Mouse (Mus musculus): Measurements from ENCODE around the gene Mpv17l. TPM values are rescaled to one million over a fixed set of nuclear protein-coding genes. Genes with fewer than 3 reads are reported as not detected.
"Not testable (repeated sequence)": the region's sequence is repeated elsewhere in the genome, so short reads cannot be mapped to it uniquely, and the experiment has no call there.

The Mpv17l gene
- 1 to 10 TPM in 1 of 2 experiments, under 1 TPM in 1; 0.69 to 1.0 TPM for total RNA-seq (2021)
- long read RNA-seq, experiment 1, partial matches to known transcripts = 0 of 2 reads
- long read RNA-seq, experiment 1, other reads (novel, unspliced or antisense) = 2 of 2 reads
- long read RNA-seq, experiment 2, partial matches to known transcripts = 0 of 5 reads
- long read RNA-seq, experiment 2, other reads (novel, unspliced or antisense) = 2 of 5 reads

DNA sequence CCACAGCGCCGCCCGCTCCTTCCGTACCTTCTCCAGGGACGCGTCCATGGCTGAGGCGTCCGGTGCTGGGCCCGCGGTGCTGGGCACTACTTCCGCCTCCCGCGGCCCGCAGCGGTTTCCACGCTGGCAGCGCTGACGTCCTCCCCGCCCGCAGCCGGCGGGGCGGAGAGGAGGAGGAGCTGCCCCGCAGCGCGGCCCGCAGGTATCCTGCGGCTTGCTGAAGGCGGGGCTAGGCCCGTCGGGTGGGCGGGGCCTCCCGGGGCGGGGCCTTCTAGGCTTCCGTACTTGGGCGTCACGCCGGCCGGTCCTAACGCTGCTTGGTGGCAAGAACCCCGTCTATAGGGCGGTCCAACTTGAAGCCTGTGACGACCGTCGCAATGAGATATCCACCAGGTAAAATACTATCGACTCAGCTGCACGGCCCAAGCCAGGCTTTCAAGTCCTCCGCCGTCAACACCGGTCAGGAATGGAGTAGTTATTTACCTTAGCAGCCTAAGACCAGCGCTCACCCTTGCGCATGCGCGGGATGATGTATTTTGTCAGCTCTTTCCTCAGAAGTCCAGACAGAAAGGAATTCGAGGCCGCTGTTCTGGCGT lies at the start of gene Mpv17l, which contains the start of gene Pdxdc1:
Gene Mpv17l (plus strand): TSS at position 274 of the 596 bp plus-strand sequence.
Gene Pdxdc1 (minus strand): TSS at position 244 of the 596 bp plus-strand sequence.
- peak; percentile 98 for DNase-seq

GRCm38 (mm10) chr16:13853886-13854285 lies 49.1 kb upstream of the Mpv17l start:
- DNase-seq = no peak

DNA sequence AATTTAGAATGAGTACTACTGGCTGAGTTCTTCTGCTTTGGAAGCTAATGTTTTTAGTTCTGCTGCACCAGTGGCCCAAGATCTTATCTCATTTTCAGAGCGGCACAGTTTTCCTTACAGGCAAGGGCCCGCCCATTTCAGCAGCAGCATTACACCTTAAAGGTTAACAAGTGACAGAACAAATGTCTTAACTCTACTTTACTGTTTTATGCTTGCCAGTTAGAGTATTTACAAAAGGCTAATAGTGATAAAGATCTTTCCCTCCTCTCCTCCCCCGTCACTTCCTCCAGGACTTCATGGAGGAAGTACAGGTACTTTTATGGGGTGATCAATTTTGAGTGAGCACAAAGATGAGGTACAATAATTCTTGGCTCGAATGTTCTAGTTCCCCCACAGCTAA lies 36.9 kb upstream of the Mpv17l start:
- DNase-seq = no peak

- DNase-seq = no peak
These were observed 36.3 kb upstream of the Mpv17l start for GRCm38 (mm10) chr16:13866616-13867015.

- DNase-seq = not testable (repeated sequence)
These were observed 35.6 kb upstream of the Mpv17l start for GRCm38 (mm10) chr16:13867406-13867805.

DNA sequence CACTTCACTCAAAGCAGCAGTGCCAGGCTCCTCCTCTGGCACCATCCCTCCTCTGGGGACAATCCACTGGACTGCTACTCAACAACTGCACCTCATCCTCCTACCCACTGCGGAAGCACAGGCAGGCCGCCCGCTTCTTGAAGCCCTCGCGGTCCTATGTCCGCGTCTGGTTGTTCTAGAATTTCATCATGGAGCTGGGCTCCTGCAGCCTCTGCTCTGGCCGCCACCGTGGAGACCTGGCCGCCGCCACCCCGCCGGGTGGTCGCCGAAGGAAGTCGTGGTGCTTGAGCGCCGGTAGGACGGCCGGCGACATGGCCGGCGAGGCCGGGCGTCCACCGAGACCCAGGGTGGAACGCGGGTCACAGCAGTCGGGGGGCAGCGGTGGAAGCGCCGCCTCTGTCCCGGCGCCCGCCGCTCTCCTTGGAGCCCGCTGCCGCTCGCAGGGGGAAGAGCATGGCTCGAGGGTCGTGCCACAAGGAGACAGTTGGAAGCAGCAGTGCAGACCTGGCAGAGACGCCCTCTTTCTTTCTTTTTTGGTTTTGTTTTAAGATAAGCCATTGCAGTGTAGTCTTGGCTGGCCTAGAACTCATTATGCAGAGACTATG lies 34.9 kb upstream of the Mpv17l start:
- DNase-seq = no peak

GRCm38 (mm10) chr16:13875483-13875882 lies 27.5 kb upstream of the Mpv17l start:
- DNase-seq = no peak

DNA sequence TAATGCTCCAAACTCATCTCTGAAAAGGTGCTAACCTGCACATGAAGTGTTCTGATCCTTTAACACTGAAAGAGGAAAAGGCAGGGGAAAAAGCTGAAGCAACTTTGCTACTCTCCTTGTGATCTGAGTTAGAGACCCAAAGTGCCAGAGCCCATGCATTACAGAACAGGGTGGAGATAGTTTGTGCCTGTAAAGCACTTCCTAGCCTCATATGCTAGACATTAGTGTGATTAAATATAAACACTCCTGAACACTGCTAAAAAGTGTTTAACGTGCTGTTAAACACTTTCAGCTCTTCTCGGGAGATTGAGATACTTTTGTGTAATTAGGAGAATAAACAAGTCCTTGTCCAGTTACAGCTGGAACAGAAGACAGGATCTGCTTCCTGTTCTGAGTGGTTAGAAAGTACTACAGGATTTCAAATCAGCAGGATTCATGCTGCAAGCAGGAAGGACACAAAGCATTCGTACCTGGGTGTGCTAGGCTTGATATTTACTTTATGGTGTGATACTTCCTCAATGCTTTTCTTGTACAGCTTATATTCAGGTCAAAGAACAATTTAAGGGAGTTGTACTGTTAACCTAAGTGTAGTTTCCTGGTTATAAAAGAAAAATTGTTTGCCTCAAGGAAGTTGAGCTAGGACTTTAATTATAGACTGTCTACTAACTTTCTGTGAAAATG lies 19.7 kb upstream of the Mpv17l start:
- no peak for DNase-seq

DNA sequence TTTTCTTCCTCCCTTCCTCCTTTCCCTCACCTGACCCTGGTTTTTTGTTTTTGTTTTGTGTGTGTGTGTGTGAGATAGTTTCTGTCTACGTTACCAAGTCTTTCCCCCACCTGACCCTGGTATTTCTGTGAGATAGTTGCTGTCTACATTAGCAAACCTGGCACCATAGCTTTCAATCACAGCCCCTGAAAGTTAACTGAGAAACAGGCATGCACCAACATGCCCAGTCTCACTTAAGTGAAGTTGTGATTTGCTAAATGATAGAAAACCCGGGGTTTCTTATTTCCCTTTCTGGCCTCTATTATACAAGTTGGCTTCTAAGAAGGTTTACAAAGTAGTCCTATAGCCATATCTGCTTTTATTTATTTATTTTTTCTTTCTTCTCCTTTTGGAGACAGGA lies 12.5 kb upstream of the Mpv17l start:
- DNase-seq = no peak

GRCm38 (mm10) chr16:13892850-13893249 lies 10.1 kb upstream of the Mpv17l start:
- DNase-seq = no peak

DNA sequence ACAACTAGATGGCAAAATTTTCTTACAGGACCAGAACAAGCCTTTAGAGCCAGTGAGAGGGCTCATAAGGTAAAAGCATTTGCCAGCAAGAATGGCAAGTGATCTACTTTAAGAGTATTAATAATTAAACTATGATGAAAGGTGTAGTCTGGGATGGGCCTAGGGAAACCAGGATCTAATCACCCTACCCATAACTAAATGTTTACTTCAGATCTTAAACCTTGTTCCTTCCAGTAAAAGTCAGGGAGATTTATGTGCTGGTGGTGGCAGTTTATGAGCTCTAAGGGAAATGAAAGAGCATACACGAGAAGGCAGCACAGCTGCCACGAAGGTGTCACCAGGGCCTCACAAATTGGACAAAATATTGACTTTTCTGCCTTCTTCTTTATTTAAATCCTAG lies 8.9 kb upstream of the Mpv17l start:
- no peak for DNase-seq

DNA sequence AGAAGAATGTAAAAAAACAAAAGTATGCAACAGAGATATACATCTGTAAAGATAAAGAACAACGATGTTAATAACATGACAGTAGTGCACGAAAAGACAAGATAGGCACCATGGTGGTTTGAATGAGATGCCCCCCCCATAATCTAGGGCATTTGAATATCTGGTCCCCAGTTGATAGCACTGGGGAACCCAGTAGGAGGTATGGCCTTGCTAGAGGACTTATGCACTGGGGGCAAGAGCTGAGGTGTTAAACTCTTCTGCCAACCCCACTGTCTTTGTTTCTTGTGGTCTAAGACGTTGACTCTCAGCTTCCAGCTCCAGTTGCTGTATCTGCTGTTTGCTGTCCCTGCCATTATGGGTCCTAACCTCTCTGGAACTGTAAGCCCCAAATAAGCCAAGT lies 7.2 kb upstream of the Mpv17l start:
- DNase-seq = no peak

DNA sequence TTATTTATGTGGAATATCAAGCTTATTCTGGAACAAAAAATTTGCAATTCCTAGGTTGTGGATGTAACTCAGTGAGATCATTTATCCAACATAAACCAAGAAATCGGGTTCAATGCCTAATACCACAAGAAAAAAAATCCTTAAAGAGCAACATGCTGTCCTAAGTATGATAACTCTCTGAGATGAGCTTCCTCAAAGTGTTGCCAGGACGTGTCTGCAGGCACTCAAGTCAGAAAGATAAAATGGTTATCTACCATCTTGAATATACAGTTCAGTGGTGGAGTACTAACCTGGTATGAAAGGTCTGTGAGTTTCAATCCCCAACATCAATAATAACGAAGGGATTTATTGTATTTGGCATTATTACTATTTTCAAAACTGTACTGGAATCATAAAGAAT lies 6.6 kb upstream of the Mpv17l start:
- DNase-seq = no peak

GRCm38 (mm10) chr16:13898981-13899380 lies 4.0 kb upstream of the Mpv17l start:
- no peak for DNase-seq

DNA sequence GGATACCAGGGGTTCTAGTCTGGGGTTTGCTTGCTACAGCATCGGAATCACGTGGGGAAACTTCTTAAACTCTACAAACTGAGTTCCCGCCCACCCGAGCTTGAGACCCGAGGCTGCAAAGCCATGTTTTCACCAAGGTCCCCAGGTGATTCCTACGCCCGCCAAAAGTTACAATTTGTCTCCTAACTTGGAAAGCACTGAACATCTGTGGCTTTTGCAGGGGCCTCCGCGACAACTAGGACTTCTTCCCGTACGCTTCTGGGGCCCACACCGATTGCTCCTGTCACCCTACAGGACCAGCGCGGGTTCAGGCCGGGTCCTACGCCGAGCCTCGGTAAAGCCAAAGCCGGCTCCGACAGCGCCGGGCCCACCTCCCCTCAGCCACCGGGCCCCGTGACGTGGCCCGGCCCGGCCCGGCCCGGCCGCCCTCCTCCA lies 547 bp upstream of the Mpv17l start:
- DNase-seq = no peak

GRCm38 (mm10) chr16:13903488-13903887 lies 527 bp downstream of the Mpv17l start:
- DNase-seq = no peak

DNA sequence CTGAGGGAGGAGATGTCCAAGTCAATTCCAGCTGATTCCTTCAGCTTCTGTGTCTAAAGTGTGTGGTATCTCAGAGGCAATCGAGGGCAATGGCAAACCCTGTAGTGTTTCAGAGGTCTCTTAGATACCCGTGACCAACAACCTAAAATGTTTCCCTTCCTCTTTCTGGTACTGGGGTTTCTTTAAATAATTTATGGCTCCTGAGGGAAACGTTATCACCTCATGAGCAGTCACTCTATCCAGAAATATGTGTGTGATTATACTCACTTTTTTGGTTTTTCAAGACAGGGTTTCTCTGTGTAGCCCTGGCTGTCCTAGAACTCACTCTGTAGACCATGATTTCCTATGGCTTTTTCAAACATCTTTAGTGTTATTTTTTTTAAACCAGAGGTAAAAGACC lies 4.3 kb downstream of the Mpv17l start:
- no peak for DNase-seq

- DNase-seq = no peak
These were observed 17.1 kb downstream of the Mpv17l start for GRCm38 (mm10) chr16:13920093-13920492.

- no peak for DNase-seq
These were observed 18.1 kb downstream of the Mpv17l start for GRCm38 (mm10) chr16:13921063-13921462.

GRCm38 (mm10) chr16:13921781-13922180 lies 18.8 kb downstream of the Mpv17l start:
- no peak for DNase-seq

DNA sequence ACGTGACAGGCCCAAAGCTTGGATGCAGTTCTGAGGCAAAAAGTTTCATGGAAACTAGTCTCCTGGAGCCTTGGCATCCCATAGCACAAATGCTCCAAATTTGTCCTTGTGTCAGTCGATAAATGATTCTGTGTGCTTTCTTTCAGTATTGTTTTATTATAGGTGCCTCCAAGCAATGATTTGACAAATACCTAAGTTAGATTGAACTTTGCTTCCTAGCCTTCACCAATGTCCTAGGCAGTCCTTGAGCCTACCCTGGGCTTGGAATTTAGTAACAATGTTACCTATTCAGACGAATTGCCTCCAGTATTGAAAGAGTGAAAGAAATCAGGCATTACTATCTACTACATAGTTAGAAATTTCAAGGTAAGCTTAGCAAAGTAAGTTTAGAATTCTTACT lies 19.5 kb downstream of the Mpv17l start:
- DNase-seq = not testable (repeated sequence)

- DNase-seq = not testable (repeated sequence)
These were observed 20.0 kb downstream of the Mpv17l start for GRCm38 (mm10) chr16:13922966-13923365.

DNA sequence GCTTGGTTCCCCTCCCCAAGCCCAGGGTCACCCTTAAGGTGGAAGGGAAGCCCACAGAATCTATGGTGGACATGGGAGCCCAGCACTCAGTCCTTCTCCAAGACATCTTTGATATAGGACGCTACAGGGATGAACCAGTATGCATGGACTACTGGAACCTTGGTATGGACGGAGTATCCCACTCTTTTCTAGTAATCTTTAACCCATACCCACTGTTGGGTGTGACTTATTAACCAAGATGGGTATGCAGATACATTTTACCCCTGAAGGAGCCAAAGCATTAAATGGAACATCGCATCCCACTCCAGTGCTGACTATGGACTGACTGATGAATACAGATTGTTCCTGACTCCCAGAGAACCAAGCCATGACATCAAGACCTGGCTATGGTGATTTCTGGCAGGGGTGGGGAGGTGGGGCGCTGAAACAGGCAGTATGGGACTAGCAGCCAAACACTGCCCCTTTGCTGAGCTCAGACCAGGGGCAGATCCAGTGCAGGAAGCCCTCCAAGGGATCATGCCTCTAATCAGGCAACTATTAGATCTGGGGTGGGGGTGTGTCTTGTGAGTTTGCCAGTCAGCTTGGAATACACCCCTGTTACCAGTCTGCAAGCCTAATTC lies 24.6 kb downstream of the Mpv17l start:
- DNase-seq = no peak
